Mouse (Mus musculus) retina, adult 2 months (tissue): ENCODE measurements around the gene Thbd.

Experiments used
- DNase-seq: peaks from one replicate; pipeline ENCODE4 v3.0.0-alpha.2; 2012; ENCODE audit warnings: low read depth, low spot score

Thbd gene

DNA sequence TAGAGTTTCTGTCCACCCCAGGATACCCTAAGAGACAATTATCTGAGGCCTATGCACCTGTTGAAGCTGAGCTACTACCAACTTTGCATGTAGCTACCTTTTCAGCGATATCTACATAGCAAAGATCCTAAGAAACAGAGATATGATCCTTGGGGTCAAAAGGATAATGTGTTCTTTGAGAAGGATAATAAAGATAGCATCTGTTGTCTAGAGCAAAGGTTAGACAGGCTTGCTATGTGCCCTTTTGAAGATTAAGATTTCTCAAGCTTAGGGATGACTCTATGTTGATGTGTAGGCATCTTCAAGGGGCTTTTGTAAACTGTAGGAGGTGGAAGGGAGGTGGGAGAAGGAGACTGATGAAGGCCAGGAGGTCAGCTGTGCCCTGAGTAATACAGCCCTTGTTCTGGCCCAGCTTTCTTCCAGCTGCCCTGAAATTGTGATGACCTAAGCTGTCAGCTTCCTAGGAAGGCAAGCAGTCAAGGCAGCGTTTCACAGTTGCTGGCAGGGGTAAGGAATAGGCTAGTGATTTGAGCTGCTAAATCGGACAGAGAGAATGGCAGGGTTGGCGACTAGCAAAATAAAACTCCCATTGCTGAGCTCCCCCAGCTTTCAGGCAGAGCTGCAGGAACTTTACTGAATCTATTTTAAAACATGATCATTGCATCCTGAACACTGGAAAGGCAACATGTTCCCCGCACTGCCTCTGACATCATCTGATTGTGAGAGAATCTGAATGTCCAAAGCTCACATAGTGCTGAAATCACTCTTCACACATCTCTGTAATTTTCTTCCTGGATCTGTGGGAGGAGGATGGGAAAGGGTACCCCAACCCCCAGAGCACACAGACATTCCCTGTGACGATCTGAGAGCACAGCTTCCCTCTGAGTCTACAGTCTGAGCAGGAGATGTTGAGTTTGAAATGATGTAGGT is 20.1 kb downstream of the Thbd start:
- DNase-seq: no peak

DNA sequence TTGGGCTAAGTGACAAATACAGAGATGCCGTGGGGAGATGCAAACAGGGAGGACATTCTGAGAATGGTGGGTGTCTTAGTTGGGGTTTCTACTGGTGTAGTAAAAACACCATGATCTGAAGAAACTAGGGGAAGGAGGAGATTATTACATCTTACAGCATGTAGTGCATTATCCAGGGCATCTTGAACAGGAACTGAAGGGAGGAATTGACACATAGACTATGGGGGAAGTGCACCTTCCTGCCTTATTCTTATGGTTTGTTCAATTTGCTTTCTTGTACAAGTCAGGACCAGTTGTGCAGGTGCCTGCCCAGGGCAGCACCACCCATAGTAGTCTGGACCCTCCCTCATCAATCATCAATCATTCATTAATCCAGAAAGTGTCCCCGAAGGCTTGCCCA is 21.1 kb downstream of the Thbd start:
- DNase-seq: no peak

DNA sequence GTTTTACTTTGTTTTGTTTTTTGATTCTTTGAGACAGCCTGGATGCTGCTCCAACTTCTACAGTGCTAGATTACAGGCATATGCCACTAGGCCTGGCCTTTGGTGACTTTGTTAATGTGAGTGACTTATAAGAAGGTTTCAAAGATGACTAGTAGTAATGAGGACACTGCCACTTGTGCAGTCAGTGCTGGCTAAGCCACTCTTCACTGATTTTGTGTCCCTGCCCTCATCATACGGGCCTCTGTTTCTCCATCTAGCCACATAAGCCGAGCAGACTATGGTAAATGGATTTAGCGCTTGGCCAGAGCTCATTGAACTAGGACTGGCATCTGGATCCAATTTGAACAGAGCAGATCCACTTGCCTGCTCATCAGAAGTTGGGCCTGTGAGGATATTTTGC is 21.5 kb downstream of the Thbd start:
- no peak for DNase-seq

DNA sequence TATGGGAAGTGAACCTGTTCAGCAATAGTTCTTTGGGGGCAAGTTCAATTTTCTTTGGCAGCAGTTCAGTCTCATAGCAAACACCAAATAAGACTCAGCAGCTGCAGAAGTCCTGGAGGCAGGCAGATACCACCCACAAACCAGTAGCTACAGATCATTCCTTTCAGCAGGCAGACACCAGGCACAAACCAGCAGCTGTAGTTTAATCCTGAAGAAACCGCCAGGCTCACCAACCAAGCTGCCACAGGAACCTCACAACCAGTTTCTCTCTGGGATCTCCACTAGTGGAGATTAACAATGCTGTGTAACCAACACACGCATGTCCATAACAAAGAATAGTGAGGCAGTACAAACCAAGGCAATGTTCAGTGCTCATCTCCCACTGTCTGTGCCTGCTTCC is 26.9 kb downstream of the Thbd start:
- DNase-seq: no peak

DNA sequence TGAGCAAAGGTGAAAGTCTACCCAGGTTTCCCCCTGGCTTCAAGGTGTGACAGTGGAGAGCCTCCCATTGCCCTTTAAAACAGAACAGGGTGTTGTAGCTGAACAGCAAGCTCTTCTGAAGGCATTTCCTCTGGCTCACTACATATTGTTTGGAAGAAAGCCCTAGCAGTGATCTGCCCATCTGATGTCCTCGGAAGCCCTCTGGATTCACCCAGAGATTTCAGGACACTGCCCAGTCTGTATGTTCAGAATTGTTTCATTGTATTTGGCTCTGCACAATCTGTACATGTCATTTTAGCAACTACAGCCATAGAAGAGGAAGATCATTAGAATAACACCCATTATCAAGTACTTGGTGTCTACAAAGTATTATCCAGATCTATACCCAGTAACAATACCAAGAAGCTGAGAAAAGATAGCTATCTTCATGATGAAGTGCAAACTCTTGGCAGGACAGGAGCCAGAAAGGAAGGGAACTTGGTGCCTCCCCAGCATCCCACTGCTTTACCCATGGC is 28.0 kb downstream of the Thbd start:
- DNase-seq: no peak

DNA sequence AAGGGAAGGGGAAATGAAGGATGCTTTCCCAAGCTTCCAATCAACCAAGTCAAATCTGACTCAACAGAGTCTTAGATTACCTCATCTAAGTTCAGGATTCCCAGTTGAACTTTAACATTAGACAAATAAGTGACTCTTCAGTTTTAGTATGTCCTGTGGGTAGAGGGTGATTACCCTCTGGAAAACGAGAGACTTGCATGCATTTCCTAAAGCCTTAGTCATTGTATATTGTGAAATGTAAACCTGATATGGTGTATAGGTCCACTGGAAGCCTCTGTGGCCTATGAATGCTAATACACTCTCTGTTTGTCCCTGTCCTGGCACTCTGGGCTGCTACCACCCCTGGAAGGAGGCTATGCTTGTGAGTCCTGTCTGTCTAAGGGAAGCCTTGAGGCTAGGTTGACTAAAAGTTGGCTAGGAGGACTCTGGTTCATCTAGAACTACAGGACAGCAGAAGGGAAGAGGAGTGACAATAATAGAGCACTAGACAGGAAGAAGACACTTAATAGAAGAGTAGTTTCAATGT is 29.1 kb downstream of the Thbd start:
- DNase-seq: no peak

DNA sequence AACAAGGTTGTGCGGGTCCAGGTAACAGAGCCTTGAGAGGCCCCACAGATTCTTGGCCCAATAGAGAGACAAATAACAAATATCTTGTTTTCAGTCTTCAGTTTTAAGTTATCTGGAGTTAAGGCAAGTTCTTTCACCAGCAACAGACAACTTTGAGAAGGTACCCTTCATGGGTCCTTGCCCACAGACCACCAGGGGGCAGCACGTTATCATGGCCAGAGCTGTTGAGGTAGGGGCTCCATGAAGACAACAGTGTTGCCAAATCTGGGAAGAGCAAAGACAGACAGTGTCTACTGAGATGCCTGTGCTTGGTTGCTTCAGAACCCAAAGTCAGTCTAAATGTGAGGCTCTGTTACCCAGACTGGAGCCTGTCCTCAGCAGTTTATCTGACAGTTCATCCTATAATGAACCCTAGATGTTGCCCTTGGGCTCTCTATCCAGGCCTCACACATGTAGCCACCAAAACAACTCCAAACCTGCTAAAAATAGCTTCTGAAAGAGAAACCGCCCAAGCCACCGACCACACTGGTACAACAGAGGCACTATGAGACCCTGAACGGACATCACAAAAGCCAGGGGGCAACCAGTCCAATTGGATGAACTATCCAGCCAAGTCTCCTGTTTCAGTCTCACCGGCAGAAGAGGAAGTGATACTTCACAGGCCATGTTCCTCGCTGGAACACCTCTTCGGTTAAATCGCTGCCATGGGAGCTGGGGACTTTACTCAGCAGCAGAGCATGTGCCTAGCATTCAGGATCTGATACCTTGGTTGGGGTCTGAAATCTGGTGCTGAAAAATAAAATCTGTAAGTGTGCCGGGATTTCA is 32.5 kb downstream of the Thbd start:
- DNase-seq: no peak

DNA sequence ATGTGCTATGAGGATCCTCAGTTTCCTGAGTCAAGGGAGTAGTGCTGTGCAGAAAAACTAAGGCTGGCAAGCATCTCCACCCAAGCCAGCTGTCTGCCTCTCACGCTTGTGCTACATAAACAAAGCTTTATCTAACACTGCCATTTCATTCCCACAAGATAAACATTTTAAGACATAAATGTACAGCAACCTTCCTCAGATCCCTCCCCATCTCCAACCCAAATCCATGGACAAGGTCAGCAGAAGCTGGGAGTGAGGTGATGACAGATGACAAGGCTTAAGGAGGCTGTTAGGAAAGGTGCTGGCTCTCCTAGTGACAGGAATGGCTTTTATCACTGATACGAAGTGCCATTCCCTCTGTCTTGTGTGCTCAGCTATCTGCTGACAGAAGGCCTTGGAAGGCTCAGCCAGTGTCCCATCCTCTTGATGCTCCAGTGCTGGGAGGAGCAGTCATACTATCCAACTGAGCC is 34.4 kb downstream of the Thbd start:
- DNase-seq: no peak

DNA sequence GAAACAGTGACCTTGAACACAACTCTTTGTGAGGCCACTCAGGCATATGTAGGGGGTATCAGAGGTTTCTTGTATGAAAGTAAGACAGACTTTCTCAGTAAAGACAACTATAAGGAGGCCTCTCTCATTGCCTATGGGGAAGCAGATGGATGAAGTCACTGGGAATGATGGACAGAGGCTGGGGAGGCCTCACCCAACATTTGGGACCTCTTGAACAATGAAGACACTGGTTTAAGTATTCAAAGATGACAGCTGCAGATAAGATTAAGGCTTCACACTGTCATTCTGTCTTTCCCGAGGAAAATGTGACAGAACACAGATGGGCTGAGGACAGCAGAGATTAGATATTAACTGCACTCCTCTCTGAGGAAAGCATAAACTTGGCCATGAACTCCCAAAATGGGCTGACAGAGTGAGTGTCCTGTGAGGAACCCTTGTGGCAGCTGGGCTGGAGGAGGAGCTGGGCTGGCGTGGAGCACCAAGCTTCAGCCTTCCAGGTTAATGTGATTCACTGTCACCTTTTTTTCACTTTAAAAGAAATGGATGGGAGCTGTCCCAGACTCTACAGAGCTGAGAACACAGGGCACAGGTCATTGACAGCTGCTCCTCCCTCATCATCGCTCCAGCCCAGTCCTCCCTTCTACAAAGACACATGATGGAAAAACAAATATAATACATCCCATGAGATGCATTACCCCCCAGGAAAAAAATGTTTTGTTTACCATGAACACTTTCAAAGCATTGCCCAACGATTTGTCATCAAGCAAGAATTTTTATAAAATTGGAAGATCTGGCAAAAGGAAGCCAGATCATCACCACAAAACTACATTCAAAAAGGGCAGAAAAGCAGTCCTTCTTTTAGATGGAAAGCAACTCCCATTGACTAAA is 36.0 kb downstream of the Thbd start:
- DNase-seq: no peak

DNA sequence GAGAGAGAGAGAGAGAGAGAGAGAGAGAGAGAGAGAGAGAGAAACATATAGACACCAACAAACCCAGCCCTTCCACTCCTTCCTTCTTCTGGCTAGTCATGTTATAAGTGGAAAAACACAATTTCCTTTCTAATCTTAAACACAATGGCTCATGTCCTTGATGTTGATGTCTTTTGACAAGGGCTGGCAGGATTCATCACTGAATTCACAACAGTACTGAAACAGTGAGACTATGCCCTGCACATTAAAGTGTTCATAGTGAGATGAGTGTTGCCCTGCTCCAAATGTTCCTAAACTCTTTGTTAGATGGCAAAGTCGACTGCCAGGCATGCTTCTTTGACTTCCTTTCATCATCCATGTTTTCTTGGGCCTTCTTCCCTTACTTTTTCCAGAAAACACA is 42.8 kb downstream of the Thbd start:
- DNase-seq: no peak

DNA sequence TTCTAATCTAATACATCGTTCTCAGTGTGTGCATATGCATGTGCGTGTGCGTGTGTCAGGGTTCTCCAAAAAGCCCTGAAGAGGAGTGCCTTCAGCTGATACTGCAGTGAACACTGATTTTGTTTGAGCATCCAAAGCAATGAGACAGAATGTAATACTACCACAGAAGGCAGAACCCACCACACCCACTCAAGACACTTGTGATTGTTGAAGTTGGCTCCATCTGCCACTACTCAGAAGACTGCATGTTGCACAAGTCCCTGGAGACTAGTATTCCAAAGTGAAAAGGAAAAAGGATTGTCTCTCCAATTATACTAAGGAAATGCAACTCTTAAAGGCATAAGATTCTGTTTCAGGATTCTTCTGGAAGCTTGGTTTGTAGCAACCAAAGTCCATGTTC is 43.5 kb downstream of the Thbd start:
- no peak for DNase-seq

DNA sequence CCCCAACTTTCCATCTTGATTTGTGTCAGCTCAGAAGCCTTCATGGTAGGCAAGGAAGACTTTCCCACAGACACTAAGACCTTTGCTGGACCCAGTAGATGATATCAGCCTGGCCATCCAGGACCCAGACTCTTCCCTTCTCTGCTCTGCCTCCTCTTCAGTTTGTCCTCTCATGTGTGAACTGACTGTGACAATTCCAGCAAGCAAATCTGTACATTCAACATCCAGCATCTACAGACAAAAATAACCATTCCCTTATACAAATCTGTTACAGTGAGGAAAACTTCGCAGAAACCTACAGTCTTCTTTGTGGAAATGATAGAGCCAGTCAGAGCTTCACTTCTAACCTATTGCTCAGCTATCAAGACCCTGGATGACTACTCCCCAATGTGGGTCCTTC is 50.8 kb downstream of the Thbd start:
- DNase-seq: no peak
